Mouse (Mus musculus) MEL (cell line): ENCODE measurements around the gene Klhdc8a. TPM values are rescaled to one million over a fixed set of nuclear protein-coding genes. Genes with fewer than 3 reads are reported as not detected.

ENCODE experiments used
- DNase-seq: peaks from one replicate; pipeline ENCODE4 v3.0.0; 2011; ENCODE audit warnings: low read depth, low spot score
- H3K27ac ChIP-seq: 2 replicates; pipeline ENCODE4 v1.5.1; 2012; ENCODE audit warnings: low read depth, mild to moderate bottlenecking, control low read depth, low read length, moderate library complexity; ENCODE audit not compliant: control insufficient read depth
- H3K27me3 ChIP-seq, 2 experiments: fragments of 150-350 bp in 1 of 2; sonication (generic) in 1 of 2; 2 replicates each; pipeline ENCODE4 v1.6.1; 2012; ENCODE audit warnings: low read length in 2 of 2, mild to moderate bottlenecking in 2 of 2, improper control_type of control experiment in 1 of 2, moderate library complexity in 1 of 2; ENCODE audit not compliant: insufficient read depth in 2 of 2, control insufficient read depth in 1 of 2
- H3K36me3 ChIP-seq, 2 experiments: 2 replicates each; pipeline ENCODE4 v1.6.1; 2012 to 2014; ENCODE audit warnings: low read length in 2 of 2, improper control_type of control experiment in 1 of 2, inconsistent platforms in 1 of 2, mild to moderate bottlenecking in 1 of 2; ENCODE audit not compliant: insufficient read depth in 2 of 2, control insufficient read depth in 1 of 2
- H3K4me1 ChIP-seq, 2 experiments: fragments of 150-350 bp in 1 of 2; sonication (generic) in 1 of 2; 2 replicates each; pipeline ENCODE4 v1.6.1; 2012; ENCODE audit warnings: low read length in 2 of 2, improper control_type of control experiment in 1 of 2, mild to moderate bottlenecking in 1 of 2; ENCODE audit not compliant: insufficient read depth in 2 of 2, control insufficient read depth in 1 of 2
- H3K4me3 ChIP-seq, 2 experiments: fragments of 150-350 bp in 1 of 2; sonication (generic) in 1 of 2; 2 replicates each; pipeline ENCODE4 v1.5.1; 2012; ENCODE audit warnings: low read depth in 2 of 2, low read length in 2 of 2, mild to moderate bottlenecking in 2 of 2, moderate library complexity in 2 of 2, control low read depth in 1 of 2, improper control_type of control experiment in 1 of 2; ENCODE audit not compliant: control insufficient read depth in 1 of 2, insufficient read depth in 1 of 2
- H3K79me2 ChIP-seq: 2 replicates; pipeline ENCODE4 v1.6.1; 2012; ENCODE audit warnings: mild to moderate bottlenecking, low read length, moderate library complexity; ENCODE audit not compliant: control insufficient read depth, poor library complexity, insufficient read depth
- H3K9ac ChIP-seq: 2 replicates; pipeline ENCODE4 v1.6.1; 2012; ENCODE audit warnings: low read depth, mild to moderate bottlenecking, control low read depth, low read length, moderate library complexity; ENCODE audit not compliant: control insufficient read depth, poor library complexity, severe bottlenecking
- H3K9me3 ChIP-seq: fragments of 150-350 bp; sonication (generic); replicated peaks from 2 replicates; pipeline ENCODE4 v1.6.1; 2012; ENCODE audit warnings: mild to moderate bottlenecking, low read length, improper control_type of control experiment, moderate library complexity; ENCODE audit not compliant: insufficient read depth
- BHLHE40 ChIP-seq: IDR thresholded peaks from 2 replicates; pipeline ENCODE4 v1.6.1; 2012; ENCODE audit warnings: low read depth, mild to moderate bottlenecking, inconsistent platforms, low read length, improper control_type of control experiment, borderline replicate concordance
- CHD2 ChIP-seq: IDR thresholded peaks from 2 replicates; pipeline ENCODE4 v1.6.1; 2011; ENCODE audit warnings: low read length, improper control_type of control experiment
- E2F4 ChIP-seq: IDR thresholded peaks from 2 replicates; pipeline ENCODE4 v1.6.1; 2011; ENCODE audit warnings: low read depth, low read length, improper control_type of control experiment, borderline replicate concordance
- ELF1 ChIP-seq: IDR thresholded peaks from 2 replicates; pipeline ENCODE4 v1.6.1; 2014; ENCODE audit warnings: low read depth, mild to moderate bottlenecking, inconsistent platforms, low read length, improper control_type of control experiment, moderate library complexity
- ETS1 ChIP-seq: IDR thresholded peaks from 2 replicates; pipeline ENCODE4 v1.6.1; 2012; ENCODE audit warnings: low read depth, mild to moderate bottlenecking, inconsistent platforms, low read length, improper control_type of control experiment, moderate library complexity
- GATA1 ChIP-seq: IDR thresholded peaks from 2 replicates; pipeline ENCODE4 v1.6.1; 2011; ENCODE audit warnings: low read depth, low read length, improper control_type of control experiment
- HCFC1 ChIP-seq: IDR thresholded peaks from 2 replicates; pipeline ENCODE4 v1.6.1; 2012; ENCODE audit warnings: low read depth, mild to moderate bottlenecking, inconsistent platforms, low read length, improper control_type of control experiment, moderate library complexity
- JUND ChIP-seq: IDR thresholded peaks from 2 replicates; pipeline ENCODE4 v1.6.1; 2011; ENCODE audit warnings: low read depth, mild to moderate bottlenecking, improper control_type of control experiment, low read length
- MAFK ChIP-seq: IDR thresholded peaks from 2 replicates; pipeline ENCODE4 v1.6.1; 2011; ENCODE audit warnings: low read depth, mild to moderate bottlenecking, low read length, improper control_type of control experiment, borderline replicate concordance
- MXI1 ChIP-seq: IDR thresholded peaks from 2 replicates; pipeline ENCODE4 v1.6.1; 2011; ENCODE audit warnings: mild to moderate bottlenecking, low read depth, low read length, improper control_type of control experiment
- POLR2AphosphoS5 ChIP-seq: IDR thresholded peaks from 2 replicates; pipeline ENCODE4 v1.6.1; 2012; ENCODE audit warnings: low read depth, borderline replicate concordance, mild to moderate bottlenecking, inconsistent platforms, low read length, moderate library complexity, mixed read lengths
- RCOR1 ChIP-seq: IDR thresholded peaks from 2 replicates; pipeline ENCODE4 v1.6.1; 2012; ENCODE audit warnings: low read depth, mild to moderate bottlenecking, inconsistent platforms, low read length, improper control_type of control experiment
- SIN3A ChIP-seq: IDR thresholded peaks from 2 replicates; pipeline ENCODE4 v1.6.1; 2012; ENCODE audit warnings: low read length, improper control_type of control experiment, inconsistent platforms
- SMC3 ChIP-seq: IDR thresholded peaks from 2 replicates; pipeline ENCODE4 v1.6.1; 2011; ENCODE audit warnings: low read depth, low read length, improper control_type of control experiment
- TCF12 ChIP-seq: IDR thresholded peaks from 2 replicates; pipeline ENCODE4 v1.6.1; 2014; ENCODE audit warnings: low read depth, mild to moderate bottlenecking, inconsistent platforms, low read length, improper control_type of control experiment, moderate library complexity
- USF1 ChIP-seq: IDR thresholded peaks from 2 replicates; pipeline ENCODE4 v1.6.1; 2014; ENCODE audit warnings: low read depth, mild to moderate bottlenecking, inconsistent platforms, low read length, improper control_type of control experiment, moderate library complexity
- USF2 ChIP-seq, 2 experiments: IDR thresholded peaks; 2 replicates each; pipeline ENCODE4 v1.6.1; 2011 to 2012; ENCODE audit warnings: improper control_type of control experiment in 2 of 2, low read length in 2 of 2, borderline replicate concordance in 1 of 2, inconsistent platforms in 1 of 2, low read depth in 1 of 2, mild to moderate bottlenecking in 1 of 2; ENCODE audit not compliant: insufficient read depth in 1 of 2
- ZNF384 ChIP-seq: IDR thresholded peaks from 2 replicates; pipeline ENCODE4 v1.6.1; 2012; ENCODE audit warnings: low read depth, mild to moderate bottlenecking, inconsistent platforms, low read length, improper control_type of control experiment
- polyA plus RNA-seq, 2 experiments: library from polyadenylated mRNA; stranded (reverse) in 1 of 2; unstranded in 1 of 2; fragments of >175 nt in 1 of 2; fragments of >200 nt in 1 of 2; gene quantifications; 2 replicates each; pipeline versions ENCODE4 v1.2.1 to v1.2.4; 2012; ENCODE audit warnings: low replicate concordance in 2 of 2, low read depth in 1 of 2; ENCODE audit not compliant: insufficient read length in 2 of 2, insufficient read depth in 1 of 2, missing spikeins in 1 of 2
- total RNA-seq: library from RNA; depleted of rRNA; stranded (reverse); fragments of 300-350 nt; gene quantifications from 2 replicates; pipeline ENCODE4 v1.2.3, GENCODE M21; 2012

Klhdc8a gene
- total and polyA plus RNA-seq, 3 experiments: not detected

GRCm38 (mm10) chr1:132266791-132267557, 31.5 kb upstream of the Klhdc8a start:
- no peak for TF ChIP-seq ETS1
- TF ChIP-seq MXI1: no peak
- no peak for TF ChIP-seq MAFK
- TF ChIP-seq ZNF384: no peak
- TF ChIP-seq TCF12: no peak
- TF ChIP-seq ELF1: no peak
- TF ChIP-seq E2F4: no peak
- no peak for TF ChIP-seq USF2 (IDR thresholded peaks at IDR 0.05; ENCODE audit: borderline replicate concordance in 1 of 2, insufficient read depth in 1 of 2, low read depth in 1 of 2, low read length in 2 of 2)
- no peak for TF ChIP-seq JUND
- no peak for TF ChIP-seq HCFC1

GRCm38 (mm10) chr1:132267959-132268358, 30.5 kb upstream of the Klhdc8a start:
- Histone ChIP-seq H3K27ac (no peak overlapping the region), H3K79me2 (no peaks in the 10 kb centered on the region), H3K9ac (no peak overlapping the region), H3K27me3 (no peaks in the 10 kb centered on the region), H3K9me3 (no peaks in the 10 kb centered on the region), H3K4me1 (peaks cover 0 to 6% of the 10 kb centered on the region in 2 experiments; a peak in 2 of 4 replicates), H3K36me3 (peaks cover 0 to 4% of the 10 kb centered on the region in 2 experiments; a peak in 2 of 4 replicates), H3K4me3 (no peak overlapping the region)
- TF ChIP-seq HCFC1 (no peak), GATA1 (no peak), RCOR1 (no peak), BHLHE40 (no peak), CHD2 (no peak), SIN3A (no peak), ETS1 (no peak), USF1 (no peak), POLR2AphosphoS5 (no peak), SMC3 (no peak)
- DNase-seq: no peak

More at GRCm38 (mm10) chr1:132266791-132267557, 31.5 kb upstream of the Klhdc8a start:
- no peaks in the 10 kb centered on the region for H3K9me3 ChIP-seq
- peaks cover 0 to 2% of the 10 kb centered on the region in 2 experiments; a peak in 1 of 4 replicates for H3K27me3 ChIP-seq
- H3K9ac ChIP-seq: no peak overlapping the region
- DNase-seq: no peak
- peaks cover 0 to 6% of the 10 kb centered on the region in 2 experiments; a peak in 2 of 4 replicates for H3K4me1 ChIP-seq
- no peak overlapping the region for H3K4me3 ChIP-seq
- no peaks in the 10 kb centered on the region for H3K79me2 ChIP-seq
- no peak overlapping the region for H3K27ac ChIP-seq
- H3K36me3 ChIP-seq: peaks cover 0 to 4% of the 10 kb centered on the region in 2 experiments; a peak in 2 of 4 replicates
